Mouse (Mus musculus): Measurements from ENCODE around the gene Ctsa. TPM values are rescaled to one million over a fixed set of nuclear protein-coding genes. Genes with fewer than 3 reads are reported as not detected.
"Not testable (repeated sequence)": the region's sequence is repeated elsewhere in the genome, so short reads cannot be mapped to it uniquely, and the experiment has no call there.

Gene Ctsa
- polyA plus RNA-seq, 1 experiment from 2014 or later = 173 TPM

- Histone ChIP-seq H3K9ac (ENCODE audit: low read length) (peak overlapping the region; percentile 69), H3K27me3 (ENCODE audit: control insufficient read depth, insufficient read depth, low read length) (peaks cover 31% of the 10 kb centered on the region), H3K4me2 (ENCODE audit: low read depth, low read length) (peak overlapping the region; percentile 98), H3K36me3 (ENCODE audit: control insufficient read depth, insufficient read depth) (no peaks in the 10 kb centered on the region), H3K4me1 (ENCODE audit: control insufficient read depth, insufficient read depth, low read length) (peaks cover 16% of the 10 kb centered on the region), H3K4me3 (ENCODE audit: low read length) (peak overlapping the region; percentile 62), H3K9me3 (replicated peaks; ENCODE audit: control insufficient read depth, low read length) (no peaks in the 10 kb centered on the region), H3K27ac (ENCODE audit: low read length) (no peak overlapping the region)
- WGBS = 1% methylated on average over 42 of the region's 42 CpGs
- ATAC-seq (replicated peaks; ENCODE audit: extremely low read depth, insufficient read depth, low FRiP score) = no peak
These were observed 23.8 kb downstream of the Ctsa start for GRCm38 (mm10) chr2:164856309-164857100.

DNA sequence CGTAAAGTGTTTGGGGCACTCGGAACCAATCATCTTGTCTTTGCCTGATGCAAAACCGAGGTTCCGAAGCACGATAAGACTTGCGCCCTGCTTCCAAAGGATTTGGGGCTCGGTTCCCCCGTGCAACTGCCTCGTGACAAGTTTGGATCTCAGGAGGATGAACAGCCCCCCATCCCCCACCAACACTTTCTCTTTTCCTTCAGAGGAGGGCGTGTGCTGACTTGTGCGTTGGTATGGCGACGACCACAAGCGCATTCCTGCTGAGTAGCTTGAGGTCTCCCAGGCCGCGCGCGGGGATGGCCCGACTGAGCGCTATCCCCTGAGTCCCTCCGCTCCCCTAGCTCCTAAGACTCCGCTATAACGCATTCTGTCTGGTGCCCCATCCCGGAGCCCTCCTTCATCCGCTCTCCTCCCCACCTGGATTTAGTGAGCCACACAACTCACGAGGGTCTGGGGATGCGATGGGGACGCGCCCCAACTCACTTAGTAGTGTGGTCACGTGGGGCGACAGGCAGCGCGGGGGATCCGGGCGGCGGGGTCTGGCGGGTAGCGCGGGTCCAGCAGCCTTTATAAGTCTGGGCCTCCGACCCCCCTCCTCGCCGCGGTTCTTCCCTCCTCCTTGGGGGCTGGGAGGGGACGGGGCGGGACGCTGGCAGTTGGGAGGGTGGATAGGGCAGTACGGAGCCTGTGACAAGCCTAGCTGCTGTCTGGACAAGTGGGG is 24.6 kb downstream of the Ctsa start, which contains the start of gene Pltp:
Gene Pltp (minus strand): TSS at position 611 of the 721 bp plus-strand sequence.
- WGBS = under 1% methylated on average over 44 of the region's 47 CpGs
- H3K4me2 ChIP-seq (ENCODE audit: low read depth, low read length) = peak within 1 kb of the TSS; percentile 98
- H3K36me3 ChIP-seq (ENCODE audit: control insufficient read depth, insufficient read depth) = no peaks in the 10 kb centered on the region
- H3K4me1 ChIP-seq (ENCODE audit: control insufficient read depth, insufficient read depth, low read length) = peaks cover 23% of the 10 kb centered on the region
- peak; percentile 65; the same call in 1 of the 2 replicates for ATAC-seq (replicated peaks; ENCODE audit: extremely low read depth, insufficient read depth, low FRiP score)
- H3K4me3 ChIP-seq (ENCODE audit: low read length) = peak within 1 kb of the TSS; percentile 62
- no peaks in the 10 kb centered on the region for H3K9me3 ChIP-seq (replicated peaks; ENCODE audit: control insufficient read depth, low read length)
- H3K27me3 ChIP-seq (ENCODE audit: control insufficient read depth, insufficient read depth, low read length) = peaks cover 31% of the 10 kb centered on the region
- peak within 1 kb of the TSS; percentile 69 for H3K9ac ChIP-seq (ENCODE audit: low read length)
- H3K27ac ChIP-seq (ENCODE audit: low read length) = peak within 1 kb of the TSS; percentile 23; the same call in 1 of the 2 replicates

DNA sequence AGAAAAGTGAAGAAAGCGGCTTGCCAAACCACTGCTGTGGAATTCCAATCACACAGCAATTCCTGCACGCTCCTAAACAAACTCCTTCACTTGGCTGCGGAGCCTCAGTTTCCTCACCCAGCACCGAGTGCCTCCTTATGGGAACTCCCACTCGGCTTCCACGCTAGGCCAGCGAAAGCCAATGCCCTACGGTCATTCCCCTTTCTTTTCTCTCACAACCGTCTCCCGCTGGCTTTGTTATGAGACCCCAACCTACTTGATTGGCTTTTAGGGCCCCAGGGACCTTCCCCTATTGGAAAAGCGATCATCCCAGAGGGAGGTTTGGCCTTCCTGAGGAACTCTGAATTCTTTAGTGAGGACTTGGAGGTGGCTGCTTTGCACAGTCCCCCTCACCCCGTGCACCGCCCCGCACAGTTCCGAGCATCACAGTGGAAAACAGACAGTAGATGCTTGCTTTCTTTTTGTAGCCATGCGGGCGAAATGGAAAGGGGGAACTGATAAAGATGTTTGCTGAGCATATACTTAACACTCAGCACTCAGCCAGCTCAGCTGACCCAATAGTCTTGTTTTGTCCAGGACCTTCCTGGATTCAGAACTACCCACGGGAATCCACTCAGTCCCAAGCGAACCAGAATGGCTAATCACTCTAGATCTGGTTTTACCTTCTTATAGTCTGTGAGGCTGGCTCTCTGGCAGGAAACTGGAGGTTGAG is 25.3 kb downstream of the Ctsa start:
- H3K9me3 ChIP-seq (replicated peaks; ENCODE audit: control insufficient read depth, low read length) = no peaks in the 10 kb centered on the region
- no peak for ATAC-seq (replicated peaks; ENCODE audit: extremely low read depth, insufficient read depth, low FRiP score)
- peaks cover 31% of the 10 kb centered on the region for H3K27me3 ChIP-seq (ENCODE audit: control insufficient read depth, insufficient read depth, low read length)
- WGBS = 14% methylated on average over 19 of the region's 19 CpGs
- peak overlapping the region; percentile 98 for H3K4me2 ChIP-seq (ENCODE audit: low read depth, low read length)
- H3K27ac ChIP-seq (ENCODE audit: low read length) = peak overlapping the region; percentile 23; the same call in 1 of the 2 replicates
- H3K9ac ChIP-seq (ENCODE audit: low read length) = peak overlapping the region; percentile 69; the same call in 1 of the 2 replicates
- peaks cover 28% of the 10 kb centered on the region for H3K4me1 ChIP-seq (ENCODE audit: control insufficient read depth, insufficient read depth, low read length)
- peak overlapping the region; percentile 62 for H3K4me3 ChIP-seq (ENCODE audit: low read length)
- H3K36me3 ChIP-seq (ENCODE audit: control insufficient read depth, insufficient read depth) = no peaks in the 10 kb centered on the region

DNA sequence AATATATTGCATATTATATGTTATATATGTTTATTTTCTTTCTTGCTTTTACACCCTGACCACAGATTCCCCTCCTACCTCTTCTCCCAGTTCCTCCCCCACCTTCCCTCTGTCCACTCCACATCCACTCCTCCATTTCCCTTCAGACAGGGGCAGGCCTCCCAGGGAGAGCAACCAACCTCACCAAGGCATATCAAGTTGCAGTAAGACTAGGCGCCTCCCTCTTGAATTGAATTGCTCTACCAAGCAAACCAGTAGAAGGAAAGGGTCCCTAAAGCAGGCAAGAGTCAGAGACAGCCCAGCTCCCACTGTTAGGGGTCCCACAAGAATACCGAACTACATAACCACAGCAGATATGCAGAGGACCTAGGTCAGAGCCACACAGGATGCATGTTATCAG is 26.5 kb downstream of the Ctsa start:
- peaks cover 28% of the 10 kb centered on the region for H3K4me1 ChIP-seq (ENCODE audit: control insufficient read depth, insufficient read depth, low read length)
- no peaks in the 10 kb centered on the region for H3K36me3 ChIP-seq (ENCODE audit: control insufficient read depth, insufficient read depth)
- no peak overlapping the region for H3K4me2 ChIP-seq (ENCODE audit: low read depth, low read length)
- no peaks in the 10 kb centered on the region for H3K9me3 ChIP-seq (replicated peaks; ENCODE audit: control insufficient read depth, low read length)
- ATAC-seq (replicated peaks; ENCODE audit: extremely low read depth, insufficient read depth, low FRiP score) = no peak
- no peak overlapping the region for H3K27ac ChIP-seq (ENCODE audit: low read length)
- peaks cover 27% of the 10 kb centered on the region for H3K27me3 ChIP-seq (ENCODE audit: control insufficient read depth, insufficient read depth, low read length)
- no peak overlapping the region for H3K4me3 ChIP-seq (ENCODE audit: low read length)
- 52% methylated on average over 2 of the region's 2 CpGs for WGBS
- no peak overlapping the region for H3K9ac ChIP-seq (ENCODE audit: low read length)

GRCm38 (mm10) chr2:164859640-164860432 is 27.2 kb downstream of the Ctsa start:
- no peak overlapping the region for H3K27ac ChIP-seq (ENCODE audit: low read length)
- H3K4me2 ChIP-seq (ENCODE audit: low read depth, low read length) = no peak overlapping the region
- 66% methylated on average over 9 of the region's 9 CpGs for WGBS
- no peak overlapping the region for H3K9ac ChIP-seq (ENCODE audit: low read length)
- ATAC-seq (replicated peaks; ENCODE audit: extremely low read depth, insufficient read depth, low FRiP score) = no peak
- H3K27me3 ChIP-seq (ENCODE audit: control insufficient read depth, insufficient read depth, low read length) = peaks cover 21% of the 10 kb centered on the region
- no peak overlapping the region for H3K4me3 ChIP-seq (ENCODE audit: low read length)
- H3K36me3 ChIP-seq (ENCODE audit: control insufficient read depth, insufficient read depth) = no peaks in the 10 kb centered on the region
- H3K9me3 ChIP-seq (replicated peaks; ENCODE audit: control insufficient read depth, low read length) = no peaks in the 10 kb centered on the region
- H3K4me1 ChIP-seq (ENCODE audit: control insufficient read depth, insufficient read depth, low read length) = peaks cover 28% of the 10 kb centered on the region

DNA sequence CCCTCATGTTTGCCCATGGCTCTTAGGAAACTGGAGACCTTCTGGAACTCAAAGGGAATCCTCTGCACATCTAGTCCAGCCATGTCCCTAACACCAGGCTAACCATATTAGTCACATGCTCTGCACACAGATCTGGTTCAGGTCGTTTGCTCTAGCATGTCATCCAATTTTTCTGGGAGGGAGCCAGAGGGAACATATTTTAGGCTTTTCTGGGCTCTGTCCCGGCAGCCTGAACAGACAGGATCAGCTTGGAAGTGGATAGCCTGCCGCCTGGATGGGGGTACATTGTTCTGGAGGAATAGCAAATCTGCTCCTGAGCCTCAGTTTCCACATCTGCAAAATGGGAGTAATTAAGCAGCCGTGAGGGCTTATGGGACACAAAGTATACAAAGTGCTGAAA is 28.4 kb downstream of the Ctsa start:
- Histone ChIP-seq H3K36me3 (ENCODE audit: control insufficient read depth, insufficient read depth) (no peaks in the 10 kb centered on the region), H3K27ac (ENCODE audit: low read length) (no peak overlapping the region), H3K4me2 (ENCODE audit: low read depth, low read length) (no peak overlapping the region), H3K4me1 (ENCODE audit: control insufficient read depth, insufficient read depth, low read length) (peaks cover 28% of the 10 kb centered on the region), H3K9me3 (replicated peaks; ENCODE audit: control insufficient read depth, low read length) (no peaks in the 10 kb centered on the region), H3K27me3 (ENCODE audit: control insufficient read depth, insufficient read depth, low read length) (peaks cover 12% of the 10 kb centered on the region), H3K9ac (ENCODE audit: low read length) (no peak overlapping the region), H3K4me3 (ENCODE audit: low read length) (no peak overlapping the region)
- no peak for ATAC-seq (replicated peaks; ENCODE audit: extremely low read depth, insufficient read depth, low FRiP score)
- 58% methylated on average over 4 of the region's 4 CpGs for WGBS

DNA sequence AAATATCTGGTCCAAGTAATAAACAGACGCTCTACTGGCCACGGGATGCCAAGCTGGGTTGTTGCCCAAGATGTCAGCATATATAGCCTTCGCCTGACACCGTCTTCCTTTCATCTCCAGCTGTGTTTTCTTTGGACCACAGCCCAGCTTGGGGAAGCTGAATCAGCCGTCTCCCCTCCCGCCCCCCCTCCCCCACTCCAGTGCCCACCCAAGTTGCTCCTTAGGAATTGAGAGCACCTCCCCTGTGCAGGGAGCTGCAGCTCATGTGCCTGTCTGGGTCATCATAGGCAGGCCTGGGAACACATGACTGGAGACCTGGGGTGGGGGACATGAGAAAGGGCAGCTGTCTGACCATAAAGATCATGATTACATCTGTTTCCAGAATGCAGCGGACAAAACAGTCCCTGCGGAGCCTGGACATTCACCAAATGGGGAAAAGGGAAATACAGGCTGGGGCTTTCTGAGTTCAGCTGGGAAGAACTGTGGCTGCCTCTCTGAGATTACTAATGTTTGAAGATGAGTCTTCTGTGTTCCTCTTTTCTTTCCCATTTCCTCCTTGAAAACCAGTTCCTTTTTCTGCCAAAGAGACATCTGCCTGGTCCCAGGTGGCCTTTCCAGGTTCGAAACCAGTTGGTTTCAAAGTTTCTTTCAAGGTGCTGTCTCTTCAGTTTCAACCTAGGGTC is 29.6 kb downstream of the Ctsa start:
- Histone ChIP-seq H3K4me2 (ENCODE audit: low read depth, low read length) (peak overlapping the region; percentile 3; the same call in 1 of the 2 replicates), H3K27ac (ENCODE audit: low read length) (peak overlapping the region; percentile 70), H3K4me1 (ENCODE audit: control insufficient read depth, insufficient read depth, low read length) (peaks cover 31% of the 10 kb centered on the region), H3K27me3 (ENCODE audit: control insufficient read depth, insufficient read depth, low read length) (peaks cover 4% of the 10 kb centered on the region), H3K9me3 (replicated peaks; ENCODE audit: control insufficient read depth, low read length) (no peaks in the 10 kb centered on the region), H3K9ac (ENCODE audit: low read length) (no peak overlapping the region), H3K36me3 (ENCODE audit: control insufficient read depth, insufficient read depth) (no peaks in the 10 kb centered on the region), H3K4me3 (ENCODE audit: low read length) (no peak overlapping the region)
- peak; percentile 38 for ATAC-seq (replicated peaks; ENCODE audit: extremely low read depth, insufficient read depth, low FRiP score)
- WGBS = 35% methylated on average over 9 of the region's 9 CpGs

- H3K9ac ChIP-seq (ENCODE audit: low read length); H3K4me2 ChIP-seq (ENCODE audit: low read depth, low read length); H3K27me3 ChIP-seq (ENCODE audit: control insufficient read depth, insufficient read depth, low read length); H3K27ac ChIP-seq (ENCODE audit: low read length); H3K9me3 ChIP-seq (replicated peaks; ENCODE audit: control insufficient read depth, low read length); ATAC-seq (replicated peaks; ENCODE audit: extremely low read depth, insufficient read depth, low FRiP score); H3K4me3 ChIP-seq (ENCODE audit: low read length); H3K36me3 ChIP-seq (ENCODE audit: control insufficient read depth, insufficient read depth): not testable (repeated sequence)
- peaks cover 31% of the 10 kb centered on the region for H3K4me1 ChIP-seq (ENCODE audit: control insufficient read depth, insufficient read depth, low read length)
- WGBS = 91% methylated on average over 8 of the region's 9 CpGs
These were observed 30.7 kb downstream of the Ctsa start for GRCm38 (mm10) chr2:164863411-164863810.
